Mouse (Mus musculus) MEL (cell line): ENCODE results near the gene Chrdl2. TPM values are rescaled to one million over a fixed set of nuclear protein-coding genes. Genes with fewer than 3 reads are reported as not detected.

Experiments
- DNase-seq: peaks from one replicate; pipeline ENCODE4 v3.0.0; 2011; ENCODE audit warnings: low read depth, low spot score
- H3K27ac ChIP-seq: 2 replicates; pipeline ENCODE4 v1.5.1; 2012; ENCODE audit warnings: low read depth, mild to moderate bottlenecking, control low read depth, low read length, moderate library complexity; ENCODE audit not compliant: control insufficient read depth
- H3K27me3 ChIP-seq, 2 experiments: fragments of 150-350 bp in 1 of 2; sonication (generic) in 1 of 2; 2 replicates each; pipeline ENCODE4 v1.6.1; 2012; ENCODE audit warnings: low read length in 2 of 2, mild to moderate bottlenecking in 2 of 2, improper control_type of control experiment in 1 of 2, moderate library complexity in 1 of 2; ENCODE audit not compliant: insufficient read depth in 2 of 2, control insufficient read depth in 1 of 2
- H3K36me3 ChIP-seq, 2 experiments: 2 replicates each; pipeline ENCODE4 v1.6.1; 2012 to 2014; ENCODE audit warnings: low read length in 2 of 2, improper control_type of control experiment in 1 of 2, inconsistent platforms in 1 of 2, mild to moderate bottlenecking in 1 of 2; ENCODE audit not compliant: insufficient read depth in 2 of 2, control insufficient read depth in 1 of 2
- H3K4me1 ChIP-seq, 2 experiments: fragments of 150-350 bp in 1 of 2; sonication (generic) in 1 of 2; 2 replicates each; pipeline ENCODE4 v1.6.1; 2012; ENCODE audit warnings: low read length in 2 of 2, improper control_type of control experiment in 1 of 2, mild to moderate bottlenecking in 1 of 2; ENCODE audit not compliant: insufficient read depth in 2 of 2, control insufficient read depth in 1 of 2
- H3K4me3 ChIP-seq, 2 experiments: fragments of 150-350 bp in 1 of 2; sonication (generic) in 1 of 2; 2 replicates each; pipeline ENCODE4 v1.5.1; 2012; ENCODE audit warnings: low read depth in 2 of 2, low read length in 2 of 2, mild to moderate bottlenecking in 2 of 2, moderate library complexity in 2 of 2, control low read depth in 1 of 2, improper control_type of control experiment in 1 of 2; ENCODE audit not compliant: control insufficient read depth in 1 of 2, insufficient read depth in 1 of 2
- H3K79me2 ChIP-seq: 2 replicates; pipeline ENCODE4 v1.6.1; 2012; ENCODE audit warnings: mild to moderate bottlenecking, low read length, moderate library complexity; ENCODE audit not compliant: control insufficient read depth, poor library complexity, insufficient read depth
- H3K9ac ChIP-seq: 2 replicates; pipeline ENCODE4 v1.6.1; 2012; ENCODE audit warnings: low read depth, mild to moderate bottlenecking, control low read depth, low read length, moderate library complexity; ENCODE audit not compliant: control insufficient read depth, poor library complexity, severe bottlenecking
- H3K9me3 ChIP-seq: fragments of 150-350 bp; sonication (generic); replicated peaks from 2 replicates; pipeline ENCODE4 v1.6.1; 2012; ENCODE audit warnings: mild to moderate bottlenecking, low read length, improper control_type of control experiment, moderate library complexity; ENCODE audit not compliant: insufficient read depth
- BHLHE40 ChIP-seq: IDR thresholded peaks from 2 replicates; pipeline ENCODE4 v1.6.1; 2012; ENCODE audit warnings: low read depth, mild to moderate bottlenecking, inconsistent platforms, low read length, improper control_type of control experiment, borderline replicate concordance
- CHD1 ChIP-seq: IDR thresholded peaks from 2 replicates; pipeline ENCODE4 v1.6.1; 2012; ENCODE audit warnings: low read depth, mild to moderate bottlenecking, inconsistent platforms, low read length, improper control_type of control experiment
- CHD2 ChIP-seq: IDR thresholded peaks from 2 replicates; pipeline ENCODE4 v1.6.1; 2011; ENCODE audit warnings: low read length, improper control_type of control experiment
- ELF1 ChIP-seq: IDR thresholded peaks from 2 replicates; pipeline ENCODE4 v1.6.1; 2014; ENCODE audit warnings: low read depth, mild to moderate bottlenecking, inconsistent platforms, low read length, improper control_type of control experiment, moderate library complexity
- EP300 ChIP-seq, 2 experiments: IDR thresholded peaks; 2 replicates each; pipeline ENCODE4 v1.6.1; 2011; ENCODE audit warnings: improper control_type of control experiment in 2 of 2, low read length in 2 of 2, low read depth in 1 of 2, mild to moderate bottlenecking in 1 of 2
- ETS1 ChIP-seq: IDR thresholded peaks from 2 replicates; pipeline ENCODE4 v1.6.1; 2012; ENCODE audit warnings: low read depth, mild to moderate bottlenecking, inconsistent platforms, low read length, improper control_type of control experiment, moderate library complexity
- GABPA ChIP-seq: IDR thresholded peaks from 2 replicates; pipeline ENCODE4 v1.6.1; 2012; ENCODE audit warnings: low read depth, mild to moderate bottlenecking, inconsistent platforms, low read length, improper control_type of control experiment, moderate library complexity
- GATA1 ChIP-seq: IDR thresholded peaks from 2 replicates; pipeline ENCODE4 v1.6.1; 2011; ENCODE audit warnings: low read depth, low read length, improper control_type of control experiment
- JUND ChIP-seq: IDR thresholded peaks from 2 replicates; pipeline ENCODE4 v1.6.1; 2011; ENCODE audit warnings: low read depth, mild to moderate bottlenecking, improper control_type of control experiment, low read length
- MAZ ChIP-seq: IDR thresholded peaks from 2 replicates; pipeline ENCODE4 v1.6.1; 2012; ENCODE audit warnings: low read depth, mild to moderate bottlenecking, inconsistent platforms, low read length, improper control_type of control experiment
- MEF2A ChIP-seq: IDR thresholded peaks from 2 replicates; pipeline ENCODE4 v1.6.1; 2014; ENCODE audit warnings: low read depth, mild to moderate bottlenecking, inconsistent platforms, low read length, improper control_type of control experiment; ENCODE audit not compliant: poor library complexity, insufficient replicate concordance, severe bottlenecking; ENCODE audit errors: extremely low read depth
- MXI1 ChIP-seq: IDR thresholded peaks from 2 replicates; pipeline ENCODE4 v1.6.1; 2011; ENCODE audit warnings: mild to moderate bottlenecking, low read depth, low read length, improper control_type of control experiment
- MYB ChIP-seq: IDR thresholded peaks from 2 replicates; pipeline ENCODE4 v1.6.1; 2011; ENCODE audit warnings: mild to moderate bottlenecking, low read depth, low read length, improper control_type of control experiment
- NELFE ChIP-seq: IDR thresholded peaks from 2 replicates; pipeline ENCODE4 v1.6.1; 2011; ENCODE audit warnings: low read depth, low read length, improper control_type of control experiment
- NRF1 ChIP-seq: IDR thresholded peaks from 2 replicates; pipeline ENCODE4 v1.6.1; 2014; ENCODE audit warnings: low read depth, mild to moderate bottlenecking, inconsistent platforms, low read length, improper control_type of control experiment, moderate library complexity; ENCODE audit not compliant: poor library complexity, insufficient read depth, severe bottlenecking
- POLR2AphosphoS5 ChIP-seq: IDR thresholded peaks from 2 replicates; pipeline ENCODE4 v1.6.1; 2012; ENCODE audit warnings: low read depth, borderline replicate concordance, mild to moderate bottlenecking, inconsistent platforms, low read length, moderate library complexity, mixed read lengths
- RAD21 ChIP-seq: IDR thresholded peaks from 2 replicates; pipeline ENCODE4 v1.6.1; 2011; ENCODE audit warnings: mild to moderate bottlenecking, low read depth, low read length, improper control_type of control experiment
- SIN3A ChIP-seq: IDR thresholded peaks from 2 replicates; pipeline ENCODE4 v1.6.1; 2012; ENCODE audit warnings: low read length, improper control_type of control experiment, inconsistent platforms
- SMC3 ChIP-seq: IDR thresholded peaks from 2 replicates; pipeline ENCODE4 v1.6.1; 2011; ENCODE audit warnings: low read depth, low read length, improper control_type of control experiment
- TAL1 ChIP-seq: IDR thresholded peaks from 2 replicates; pipeline ENCODE4 v1.6.1; 2012; ENCODE audit warnings: mild to moderate bottlenecking, inconsistent platforms, low read length, moderate library complexity, mixed read lengths
- USF2 ChIP-seq, 2 experiments: IDR thresholded peaks; 2 replicates each; pipeline ENCODE4 v1.6.1; 2011 to 2012; ENCODE audit warnings: improper control_type of control experiment in 2 of 2, low read length in 2 of 2, borderline replicate concordance in 1 of 2, inconsistent platforms in 1 of 2, low read depth in 1 of 2, mild to moderate bottlenecking in 1 of 2; ENCODE audit not compliant: insufficient read depth in 1 of 2
- ZC3H11A ChIP-seq: IDR thresholded peaks from 2 replicates; pipeline ENCODE4 v1.6.1; 2012; ENCODE audit warnings: low read depth, mild to moderate bottlenecking, inconsistent platforms, low read length, improper control_type of control experiment
- ZKSCAN1 ChIP-seq: IDR thresholded peaks from 2 replicates; pipeline ENCODE4 v1.6.1; 2012; ENCODE audit warnings: low read depth, mild to moderate bottlenecking, inconsistent platforms, low read length, improper control_type of control experiment, moderate library complexity
- ZMIZ1 ChIP-seq: IDR thresholded peaks from 2 replicates; pipeline ENCODE4 v1.6.1; 2012; ENCODE audit warnings: low read depth, mild to moderate bottlenecking, inconsistent platforms, low read length, improper control_type of control experiment, moderate library complexity
- polyA plus RNA-seq, 2 experiments: library from polyadenylated mRNA; stranded (reverse) in 1 of 2; unstranded in 1 of 2; fragments of >175 nt in 1 of 2; fragments of >200 nt in 1 of 2; gene quantifications; 2 replicates each; pipeline versions ENCODE4 v1.2.1 to v1.2.4; 2012; ENCODE audit warnings: low replicate concordance in 2 of 2, low read depth in 1 of 2; ENCODE audit not compliant: insufficient read length in 2 of 2, insufficient read depth in 1 of 2, missing spikeins in 1 of 2
- total RNA-seq: library from RNA; depleted of rRNA; stranded (reverse); fragments of 300-350 nt; gene quantifications from 2 replicates; pipeline ENCODE4 v1.2.3, GENCODE M21; 2012

The Chrdl2 gene
- total and polyA plus RNA-seq, 3 experiments: 0.08 TPM; not detected in 2

- Histone ChIP-seq H3K79me2 (no peaks in the 10 kb centered on the region), H3K36me3 (no peaks in the 10 kb centered on the region), H3K27ac (no peak overlapping the region), H3K9me3 (no peaks in the 10 kb centered on the region), H3K27me3 (no peaks in the 10 kb centered on the region), H3K9ac (no peak overlapping the region), H3K4me1 (no peaks in the 10 kb centered on the region), H3K4me3 (no peak overlapping the region)
- DNase-seq: no peak
- TF ChIP-seq NRF1: no peak
- TF ChIP-seq MXI1: no peak
- TF ChIP-seq ZC3H11A: no peak
- no peak for TF ChIP-seq ELF1
- TF ChIP-seq SMC3: no peak
- TF ChIP-seq POLR2AphosphoS5: no peak
- no peak for TF ChIP-seq GATA1
- TF ChIP-seq ZKSCAN1: no peak
- no peak for TF ChIP-seq CHD2
- TF ChIP-seq EP300 (IDR thresholded peaks at IDR 0.05; ENCODE audit: low read depth in 1 of 2, low read length in 2 of 2): no peak
Observed at GRCm38 (mm10) chr7:100077071-100077470, 71.1 kb downstream of the Chrdl2 start.

- Histone ChIP-seq H3K27ac (no peak overlapping the region), H3K4me1 (no peaks in the 10 kb centered on the region), H3K4me3 (no peak overlapping the region), H3K79me2 (no peaks in the 10 kb centered on the region), H3K27me3 (no peaks in the 10 kb centered on the region), H3K36me3 (no peaks in the 10 kb centered on the region; a peak in 2 of 4 replicates), H3K9ac (no peak overlapping the region), H3K9me3 (no peaks in the 10 kb centered on the region)
- DNase-seq: no peak
- no peak for TF ChIP-seq ETS1
- TF ChIP-seq USF2 (IDR thresholded peaks at IDR 0.05; ENCODE audit: borderline replicate concordance in 1 of 2, insufficient read depth in 1 of 2, low read depth in 1 of 2, low read length in 2 of 2): no peak
- TF ChIP-seq NELFE: no peak
- TF ChIP-seq BHLHE40: no peak
- TF ChIP-seq CHD1: no peak
- TF ChIP-seq SIN3A: no peak
- TF ChIP-seq JUND: no peak
- TF ChIP-seq TAL1: no peak
- no peak for TF ChIP-seq GABPA
- no peak for TF ChIP-seq MYB
- TF ChIP-seq ZMIZ1: no peak
- no peak for TF ChIP-seq RAD21
- no peak for TF ChIP-seq MEF2A
- no peak for TF ChIP-seq MAZ
- no peak for TF ChIP-seq NRF1
- no peak for TF ChIP-seq SMC3
Observed at GRCm38 (mm10) chr7:100080087-100080781, 74.3 kb downstream of the Chrdl2 start.
